Mouse (Mus musculus): ENCODE measurements at regions not wholly inside any gene's neighbourhood (a gene's known extent, or its start where the extent isn't known, plus 50 kb on each side); places are given as distances from the start of the nearest gene placed in this dataset.

- 49% methylated on average over 7 of the region's 7 CpGs for WGBS
- no peaks in the 10 kb centered on the region for H3K36me3 ChIP-seq (ENCODE audit: control insufficient read depth, insufficient read depth, low read length)
- H3K27ac ChIP-seq (replicated peaks) = no peak overlapping the region
- ATAC-seq (ENCODE audit: low FRiP score, low TSS enrichment) = no peak
- H3K9ac ChIP-seq (ENCODE audit: low read length) = no peak overlapping the region
- DNase-seq (ENCODE audit: low spot score) = no peak
- no peak for TF ChIP-seq EP300 (optimal IDR thresholded peaks at IDR 0.05)
- no peak for TF ChIP-seq CTCF (IDR thresholded peaks at IDR 0.05; ENCODE audit: low read depth)
- H3K4me3 ChIP-seq (ENCODE audit: low read depth, low read length) = no peak overlapping the region
- no peaks in the 10 kb centered on the region for H3K27me3 ChIP-seq (ENCODE audit: control insufficient read depth, insufficient read depth, low read length)
- H3K4me2 ChIP-seq (replicated peaks; ENCODE audit: low read depth) = no peak overlapping the region
- no peaks in the 10 kb centered on the region for H3K4me1 ChIP-seq (replicated peaks; ENCODE audit: control insufficient read depth, insufficient read depth)
- H3K9me3 ChIP-seq (ENCODE audit: control insufficient read depth, low read length) = no peaks in the 10 kb centered on the region
These were observed 65.6 kb upstream of the Ntrk2 start for GRCm38 (mm10) chr13:58740731-58741130.

GRCm38 (mm10) chr13:58746056-58746455, 60.3 kb upstream of the Ntrk2 start:
- no peak for DNase-seq (ENCODE audit: low spot score)
- Histone ChIP-seq H3K27me3 (ENCODE audit: control insufficient read depth, insufficient read depth, low read length) (no peaks in the 10 kb centered on the region), H3K4me2 (replicated peaks; ENCODE audit: low read depth) (no peak overlapping the region), H3K36me3 (ENCODE audit: control insufficient read depth, insufficient read depth, low read length) (no peaks in the 10 kb centered on the region), H3K27ac (replicated peaks) (no peak overlapping the region), H3K4me1 (replicated peaks; ENCODE audit: control insufficient read depth, insufficient read depth) (no peaks in the 10 kb centered on the region), H3K9me3 (ENCODE audit: control insufficient read depth, low read length) (no peaks in the 10 kb centered on the region), H3K9ac (ENCODE audit: low read length) (no peak overlapping the region), H3K4me3 (ENCODE audit: low read depth, low read length) (no peak overlapping the region)
- no peak for ATAC-seq (ENCODE audit: low FRiP score, low TSS enrichment)
- TF ChIP-seq CTCF (IDR thresholded peaks at IDR 0.05; ENCODE audit: low read depth) (no peak), EP300 (optimal IDR thresholded peaks at IDR 0.05) (no peak)
- WGBS = 85% methylated on average over 3 of the region's 3 CpGs

GRCm38 (mm10) chr13:58747685-58748084, 58.7 kb upstream of the Ntrk2 start:
- 78% methylated on average over 6 of the region's 6 CpGs for WGBS

GRCm38 (mm10) chr13:58756125-58756524, 50.2 kb upstream of the Ntrk2 start:
- Histone ChIP-seq H3K27me3 (ENCODE audit: control insufficient read depth, insufficient read depth, low read length) (no peaks in the 10 kb centered on the region), H3K4me3 (ENCODE audit: low read depth, low read length) (no peak overlapping the region), H3K9ac (ENCODE audit: low read length) (no peak overlapping the region), H3K36me3 (ENCODE audit: control insufficient read depth, insufficient read depth, low read length) (no peaks in the 10 kb centered on the region), H3K9me3 (ENCODE audit: control insufficient read depth, low read length) (no peaks in the 10 kb centered on the region), H3K27ac (replicated peaks) (no peak overlapping the region), H3K4me2 (replicated peaks; ENCODE audit: low read depth) (no peak overlapping the region), H3K4me1 (replicated peaks; ENCODE audit: control insufficient read depth, insufficient read depth) (no peaks in the 10 kb centered on the region)
- TF ChIP-seq CTCF (IDR thresholded peaks at IDR 0.05; ENCODE audit: low read depth) = no peak
- no peak for TF ChIP-seq EP300 (optimal IDR thresholded peaks at IDR 0.05)
- DNase-seq (ENCODE audit: low spot score) (no peak), ATAC-seq (ENCODE audit: low FRiP score, low TSS enrichment) (no peak)
- 64% methylated on average over 6 of the region's 6 CpGs for WGBS

More at GRCm38 (mm10) chr13:58747685-58748084, 58.7 kb upstream of the Ntrk2 start:
- Histone ChIP-seq H3K9me3 (ENCODE audit: control insufficient read depth, low read length) (no peaks in the 10 kb centered on the region), H3K27me3 (ENCODE audit: control insufficient read depth, insufficient read depth, low read length) (no peaks in the 10 kb centered on the region), H3K27ac (replicated peaks) (no peak overlapping the region), H3K36me3 (ENCODE audit: control insufficient read depth, insufficient read depth, low read length) (no peaks in the 10 kb centered on the region), H3K9ac (ENCODE audit: low read length) (no peak overlapping the region), H3K4me1 (replicated peaks; ENCODE audit: control insufficient read depth, insufficient read depth) (no peaks in the 10 kb centered on the region), H3K4me3 (ENCODE audit: low read depth, low read length) (no peak overlapping the region), H3K4me2 (replicated peaks; ENCODE audit: low read depth) (no peak overlapping the region)
- TF ChIP-seq EP300 (optimal IDR thresholded peaks at IDR 0.05) (no peak), CTCF (IDR thresholded peaks at IDR 0.05; ENCODE audit: low read depth) (no peak)
- ATAC-seq (ENCODE audit: low FRiP score, low TSS enrichment) (no peak), DNase-seq (ENCODE audit: low spot score) (no peak)
